Comparison of ENCODE assay signal across 29 mouse cellular contexts in the genomic region with DNA sequence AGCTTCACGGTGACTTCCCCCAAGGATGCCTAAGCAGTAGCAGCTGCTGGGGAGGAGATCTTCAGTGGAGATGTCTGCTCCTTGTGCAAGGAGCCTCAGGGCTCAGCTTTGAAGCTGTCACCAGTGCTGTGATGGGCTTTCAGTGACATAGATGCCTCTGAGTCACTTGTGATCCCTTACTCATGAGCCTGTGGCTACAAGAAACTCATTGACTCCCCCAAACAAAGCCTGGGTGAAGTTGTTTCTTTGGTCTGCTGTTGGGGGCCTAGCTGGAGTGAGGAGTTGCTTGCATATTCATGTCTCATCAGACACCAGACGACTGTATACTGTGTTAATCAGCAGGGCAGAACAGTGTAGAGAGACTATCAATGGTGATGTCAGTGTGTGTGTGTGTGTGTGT.
DNase-seq lines count a peak whose midpoint lies in the region; ATAC-seq and TF ChIP-seq lines count a peak whose summit lies in the region.
"Had no signal": no experiment of that assay in that cellular context is flagged by ENCODE, and none has a peak within 500 bp of the region (broad histone marks: within the 10 kb centered on the region; RNA-seq: fewer than 3 reads in every experiment).

No protein-coding gene starts in this region.

- peak overlapping the region; percentile 60; the same call in 1 of the 2 replicates for H3K27ac ChIP-seq in forebrain, embryonic 10.5 days
- H3K27ac ChIP-seq in forebrain, embryonic 15.5 days (replicated peaks), result no peak overlapping the region
- 0 out of 2 replicates have a peak overlapping the region, but pooled peaks have one; percentile 6 for H3K27ac ChIP-seq in midbrain, embryonic 10.5 days (replicated peaks)
- H3K27ac ChIP-seq in midbrain, postnatal 0 days (ENCODE audit: low read depth, low read length), result no peak overlapping the region
- H3K27ac ChIP-seq in forebrain, embryonic 14.5 days (ENCODE audit: low read depth, low read length), result no peak overlapping the region
- H3K27ac ChIP-seq: embryonic facial prominence, embryonic 12.5 days; heart, embryonic 10.5 days; hindbrain, embryonic 15.5 days; intestine, embryonic 15.5 days; limb, embryonic 15.5 days; liver, embryonic 13.5 days; macrophage; stomach, postnatal 0 days had no signal

- no peak overlapping the region for H3K4me2 ChIP-seq in forebrain, embryonic 15.5 days (replicated peaks)
- H3K4me2 ChIP-seq in midbrain, postnatal 0 days (ENCODE audit: low read depth, low read length, poor library complexity, severe bottlenecking), result no peak overlapping the region
- no peak overlapping the region for H3K4me2 ChIP-seq in forebrain, embryonic 14.5 days (ENCODE audit: low read length)
- H3K4me2 ChIP-seq: embryonic facial prominence, embryonic 12.5 days; hindbrain, embryonic 15.5 days; intestine, embryonic 15.5 days; limb, embryonic 15.5 days; liver, embryonic 13.5 days had no signal

- WGBS in forebrain, embryonic 10.5 days, result 59% methylated on average over 2 of the region's 2 CpGs
- 14% methylated on average over 2 of the region's 2 CpGs for WGBS in forebrain, embryonic 15.5 days
- WGBS in midbrain, embryonic 10.5 days, result 65% methylated on average over 2 of the region's 2 CpGs
- WGBS in midbrain, postnatal 0 days, result 34% methylated on average over 2 of the region's 2 CpGs
- WGBS in forebrain, embryonic 14.5 days, result 22% methylated on average over 2 of the region's 2 CpGs
- 41% methylated on average over 2 of the region's 2 CpGs for WGBS in lung, adult 2 months

- no peak for ATAC-seq in forebrain, embryonic 15.5 days (replicated peaks)
- no peak for ATAC-seq in midbrain, postnatal 0 days (ENCODE audit: low FRiP score)
- ATAC-seq in forebrain, embryonic 14.5 days, result peak; percentile 41; the same call in 1 of the 2 replicates
- no peak for ATAC-seq in inflammation-experienced regulatory T-cells, adult 6 months
- ATAC-seq: intestine, embryonic 15.5 days; Patski had no signal

- DNase-seq in forebrain, embryonic 10.5 days (ENCODE audit: extremely low spot score, low spot score), result no peak
- no peak for DNase-seq in midbrain, embryonic 10.5 days (ENCODE audit: low spot score)
- no peak for DNase-seq in midbrain, postnatal 0 days (ENCODE audit: low spot score)
- DNase-seq in embryo, embryonic 10.5 days (ENCODE audit: low spot score), result peak; percentile 10
- DNase-seq in forebrain, embryonic 14.5 days (ENCODE audit: low spot score), result no peak
- no peak for DNase-seq in lung, adult 2 months
- DNase-seq: adrenal gland, postnatal 10 days; cerebellum, adult 11-12 months; cerebellum, adult 9-11 months; gastrocnemius, postnatal 10 days; heart, postnatal 36 days; kidney, adult 2 months; layer of hippocampus, postnatal 36 days; left cerebral cortex, postnatal 4 days; liver, embryonic 13.5 days; lung, adult 18-20 months; right cerebral cortex, postnatal 4 days; thymus, adult 2 months; thymus, postnatal 36 days had no signal

- no peaks in the 10 kb centered on the region for H3K36me3 ChIP-seq in forebrain, embryonic 10.5 days (replicated peaks)
- H3K36me3 ChIP-seq in forebrain, embryonic 15.5 days, result no peaks in the 10 kb centered on the region
- no peaks in the 10 kb centered on the region for H3K36me3 ChIP-seq in midbrain, embryonic 10.5 days
- H3K36me3 ChIP-seq in midbrain, postnatal 0 days (ENCODE audit: insufficient read depth, low read length), result no peaks in the 10 kb centered on the region
- no peaks in the 10 kb centered on the region for H3K36me3 ChIP-seq in forebrain, embryonic 14.5 days (ENCODE audit: control insufficient read depth, insufficient read depth, low read length)
- H3K36me3 ChIP-seq: embryonic facial prominence, embryonic 12.5 days; heart, embryonic 10.5 days; hindbrain, embryonic 15.5 days; intestine, embryonic 15.5 days; limb, embryonic 15.5 days; liver, embryonic 13.5 days had no signal

- no peak for TF ChIP-seq POLR2A in lung, adult 2 months (IDR thresholded peaks at IDR 0.05; ENCODE audit: borderline replicate concordance, extremely low read depth, low read depth, low read length)

- H3K4me3 ChIP-seq in forebrain, embryonic 10.5 days, result no peak overlapping the region
- H3K4me3 ChIP-seq in forebrain, embryonic 15.5 days, result no peak overlapping the region
- H3K4me3 ChIP-seq in midbrain, embryonic 10.5 days, result no peak overlapping the region
- no peak overlapping the region for H3K4me3 ChIP-seq in midbrain, postnatal 0 days (ENCODE audit: low read depth, low read length)
- H3K4me3 ChIP-seq in forebrain, embryonic 14.5 days (ENCODE audit: low read depth, low read length), result no peak overlapping the region
- no peak overlapping the region for H3K4me3 ChIP-seq in lung, adult 2 months (replicated peaks; ENCODE audit: extremely low read depth, low read depth, low read length)
- H3K4me3 ChIP-seq: embryonic facial prominence, embryonic 12.5 days; heart, embryonic 10.5 days; hindbrain, embryonic 15.5 days; intestine, embryonic 15.5 days; limb, embryonic 15.5 days; liver, embryonic 13.5 days had no signal

- no peak overlapping the region for H3K9ac ChIP-seq in forebrain, embryonic 15.5 days (replicated peaks)
- H3K9ac ChIP-seq in midbrain, postnatal 0 days (replicated peaks; ENCODE audit: low read length, poor library complexity, severe bottlenecking), result no peak overlapping the region
- no peak overlapping the region for H3K9ac ChIP-seq in forebrain, embryonic 14.5 days (ENCODE audit: low read length)
- H3K9ac ChIP-seq: embryonic facial prominence, embryonic 12.5 days; hindbrain, embryonic 15.5 days; intestine, embryonic 15.5 days; limb, embryonic 15.5 days; liver, embryonic 13.5 days had no signal

- no peak for TF ChIP-seq CTCF in midbrain, postnatal 0 days (IDR thresholded peaks at IDR 0.05)
- no peak for TF ChIP-seq CTCF in lung, adult 2 months (IDR thresholded peaks at IDR 0.05; ENCODE audit: insufficient read depth, low read length)

- H3K9me3 ChIP-seq in forebrain, embryonic 10.5 days, result peaks cover under 1% of the 10 kb centered on the region; the same call in 1 of the 2 replicates
- H3K9me3 ChIP-seq in forebrain, embryonic 15.5 days, result no peaks in the 10 kb centered on the region
- H3K9me3 ChIP-seq in midbrain, embryonic 10.5 days (replicated peaks), result no peaks in the 10 kb centered on the region; the same call in 1 of the 2 replicates
- no peaks in the 10 kb centered on the region for H3K9me3 ChIP-seq in midbrain, postnatal 0 days (ENCODE audit: low read length)
- no peaks in the 10 kb centered on the region for H3K9me3 ChIP-seq in forebrain, embryonic 14.5 days (replicated peaks; ENCODE audit: control insufficient read depth, low read length)
- H3K9me3 ChIP-seq: embryonic facial prominence, embryonic 12.5 days; heart, embryonic 10.5 days; hindbrain, embryonic 15.5 days; intestine, embryonic 15.5 days; limb, embryonic 15.5 days; liver, embryonic 13.5 days had no signal

- peaks cover 20% of the 10 kb centered on the region for H3K4me1 ChIP-seq in forebrain, embryonic 10.5 days
- H3K4me1 ChIP-seq in forebrain, embryonic 15.5 days, result peaks cover 13% of the 10 kb centered on the region
- peaks cover 10% of the 10 kb centered on the region; the same call in 1 of the 2 replicates for H3K4me1 ChIP-seq in midbrain, embryonic 10.5 days
- no peaks in the 10 kb centered on the region for H3K4me1 ChIP-seq in midbrain, postnatal 0 days (ENCODE audit: insufficient read depth, low read length)
- 0 out of 2 replicates have a peak, but pooled peaks cover 9% of the 10 kb centered on the region for H3K4me1 ChIP-seq in forebrain, embryonic 14.5 days (ENCODE audit: control insufficient read depth, insufficient read depth, low read length)
- H3K4me1 ChIP-seq in lung, adult 2 months (ENCODE audit: control insufficient read depth, insufficient read depth, low read length), result no peaks in the 10 kb centered on the region
- H3K4me1 ChIP-seq: liver, embryonic 13.5 days had no signal

- peaks cover 46% of the 10 kb centered on the region for H3K27me3 ChIP-seq in forebrain, embryonic 10.5 days (ENCODE audit: poor library complexity, severe bottlenecking)
- H3K27me3 ChIP-seq in forebrain, embryonic 15.5 days, result no peaks in the 10 kb centered on the region
- no peaks in the 10 kb centered on the region for H3K27me3 ChIP-seq in midbrain, embryonic 10.5 days (ENCODE audit: low read depth, poor library complexity, severe bottlenecking)
- H3K27me3 ChIP-seq in midbrain, postnatal 0 days (ENCODE audit: insufficient read depth, low read length), result no peaks in the 10 kb centered on the region
- H3K27me3 ChIP-seq in forebrain, embryonic 14.5 days (replicated peaks; ENCODE audit: control insufficient read depth, insufficient read depth, low read length), result 0 out of 2 replicates have a peak, but pooled peaks cover 4% of the 10 kb centered on the region
- H3K27me3 ChIP-seq: embryonic facial prominence, embryonic 12.5 days; hindbrain, embryonic 15.5 days; intestine, embryonic 15.5 days; limb, embryonic 15.5 days; liver, embryonic 13.5 days had no signal

Comparison
In these comparisons a context has a peak if more than half of its experiments do, and no peak if none do; other contexts are left out.
1. H3K27ac ChIP-seq: peak in forebrain, embryonic 10.5 days (single experiment) and midbrain, embryonic 10.5 days (single experiment); none in forebrain, embryonic 15.5 days (single experiment), midbrain, postnatal 0 days (single experiment) and forebrain, embryonic 14.5 days (single experiment).